Comparison of ENCODE assay signal across 16 mouse cellular contexts in genomic region chr2:179382594-179382993, GRCm38 (mm10). TPM values are rescaled to one million over a fixed set of nuclear protein-coding genes. Genes with fewer than 3 reads are reported as not detected.
DNase-seq lines count a peak whose midpoint lies in the region; ATAC-seq and TF ChIP-seq lines count a peak whose summit lies in the region.
"Had no signal": no experiment of that assay in that cellular context is flagged by ENCODE, and none has a peak within 500 bp of the region (broad histone marks: within the 10 kb centered on the region; RNA-seq: fewer than 3 reads in every experiment).

No protein-coding gene starts in this region.

- ATAC-seq in heart, embryonic 16.5 days (replicated peaks; ENCODE audit: extremely low read depth, insufficient read depth, low FRiP score): peak; percentile 20; the same call in 1 of the 2 replicates
- peak; percentile 64; the same call in 1 of the 2 replicates for ATAC-seq in kidney, embryonic 16.5 days (ENCODE audit: low FRiP score, low TSS enrichment)
- peak; percentile 60 for ATAC-seq in lung, embryonic 16.5 days (ENCODE audit: low read depth)
- ATAC-seq in activated CD4-positive, CD25-positive, alpha-beta regulatory T cell, adult 4 months: no peak
- ATAC-seq: intestine, embryonic 16.5 days had no signal

- H3K4me3 ChIP-seq in heart, embryonic 16.5 days (ENCODE audit: low read length): no peak overlapping the region
- H3K4me3 ChIP-seq in kidney, embryonic 16.5 days (ENCODE audit: low read length): no peak overlapping the region
- H3K4me3 ChIP-seq in lung, embryonic 16.5 days (ENCODE audit: low read length): no peak overlapping the region
- H3K4me3 ChIP-seq: embryonic facial prominence, embryonic 13.5 days; forebrain, embryonic 10.5 days; hindbrain, embryonic 12.5 days; neural tube, embryonic 12.5 days; stomach, embryonic 15.5 days had no signal

- TF ChIP-seq CTCF in brain, embryonic 14.5 days (IDR thresholded peaks at IDR 0.05; ENCODE audit: borderline replicate concordance, extremely low read depth, insufficient read depth, insufficient read length): no peak

- no peaks in the 10 kb centered on the region for H3K4me1 ChIP-seq in heart, embryonic 16.5 days (ENCODE audit: control insufficient read depth, insufficient read depth, low read length)
- no peaks in the 10 kb centered on the region for H3K4me1 ChIP-seq in kidney, embryonic 16.5 days (ENCODE audit: insufficient read depth, low read length)
- H3K4me1 ChIP-seq in lung, embryonic 16.5 days (replicated peaks; ENCODE audit: control insufficient read depth, insufficient read depth, low read length): no peaks in the 10 kb centered on the region

- no peaks in the 10 kb centered on the region for H3K27me3 ChIP-seq in heart, embryonic 16.5 days (ENCODE audit: control insufficient read depth, insufficient read depth, low read length)
- H3K27me3 ChIP-seq in kidney, embryonic 16.5 days (ENCODE audit: insufficient read depth, low read length): no peaks in the 10 kb centered on the region
- no peaks in the 10 kb centered on the region for H3K27me3 ChIP-seq in lung, embryonic 16.5 days (ENCODE audit: control insufficient read depth, insufficient read depth, low read depth, low read length)
- H3K27me3 ChIP-seq: hindbrain, embryonic 12.5 days; neural tube, embryonic 12.5 days; stomach, embryonic 15.5 days had no signal

- H3K9me3 ChIP-seq in heart, embryonic 16.5 days (replicated peaks; ENCODE audit: control insufficient read depth, low read length): no peaks in the 10 kb centered on the region
- H3K9me3 ChIP-seq in kidney, embryonic 16.5 days (ENCODE audit: low read length): no peaks in the 10 kb centered on the region
- no peaks in the 10 kb centered on the region for H3K9me3 ChIP-seq in lung, embryonic 16.5 days (ENCODE audit: control insufficient read depth, low read length)
- H3K9me3 ChIP-seq: embryonic facial prominence, embryonic 13.5 days; forebrain, embryonic 10.5 days; hindbrain, embryonic 12.5 days; neural tube, embryonic 12.5 days; stomach, embryonic 15.5 days had no signal

- no peak overlapping the region for H3K4me2 ChIP-seq in heart, embryonic 16.5 days (ENCODE audit: low read depth, low read length)
- H3K4me2 ChIP-seq in kidney, embryonic 16.5 days (replicated peaks; ENCODE audit: low read depth, low read length): no peak overlapping the region
- no peak overlapping the region for H3K4me2 ChIP-seq in lung, embryonic 16.5 days (ENCODE audit: low read depth, low read length)
- H3K4me2 ChIP-seq: embryonic facial prominence, embryonic 13.5 days; hindbrain, embryonic 12.5 days; neural tube, embryonic 12.5 days; stomach, embryonic 15.5 days had no signal

- H3K9ac ChIP-seq in heart, embryonic 16.5 days (ENCODE audit: low read length): no peak overlapping the region
- H3K9ac ChIP-seq in kidney, embryonic 16.5 days (replicated peaks; ENCODE audit: low read length): no peak overlapping the region
- no peak overlapping the region for H3K9ac ChIP-seq in lung, embryonic 16.5 days (ENCODE audit: low read length)
- H3K9ac ChIP-seq: embryonic facial prominence, embryonic 13.5 days; hindbrain, embryonic 12.5 days; neural tube, embryonic 12.5 days; stomach, embryonic 15.5 days had no signal

- 68% methylated on average over 9 of the region's 9 CpGs for WGBS in heart, embryonic 16.5 days
- 73% methylated on average over 9 of the region's 9 CpGs for WGBS in kidney, embryonic 16.5 days
- 62% methylated on average over 9 of the region's 9 CpGs for WGBS in lung, embryonic 16.5 days

- H3K27ac ChIP-seq in heart, embryonic 16.5 days (ENCODE audit: low read length): no peak overlapping the region
- 0 out of 2 replicates have a peak overlapping the region, but pooled peaks have one; percentile 48 for H3K27ac ChIP-seq in kidney, embryonic 16.5 days (ENCODE audit: low read length)
- H3K27ac ChIP-seq in lung, embryonic 16.5 days (ENCODE audit: low read length): no peak overlapping the region
- H3K27ac ChIP-seq: embryonic facial prominence, embryonic 13.5 days; forebrain, embryonic 10.5 days; hindbrain, embryonic 12.5 days; macrophage; neural tube, embryonic 12.5 days; stomach, embryonic 15.5 days had no signal

- intact Hi-C loops in heart, postnatal 25 days (cut with DNase I): loop anchor here (1.0 kb wide), 1 partner anchor 28 kb away; no protein-coding TSS in a partner anchor

- TF ChIP-seq POLR2A in brain, embryonic 14.5 days (IDR thresholded peaks at IDR 0.05; ENCODE audit: borderline replicate concordance, extremely low read depth, insufficient read depth, insufficient read length, poor library complexity, severe bottlenecking): no peak

- H3K36me3 ChIP-seq in heart, embryonic 16.5 days (ENCODE audit: control insufficient read depth, insufficient read depth): no peaks in the 10 kb centered on the region
- H3K36me3 ChIP-seq in kidney, embryonic 16.5 days (ENCODE audit: insufficient read depth, low read length): no peaks in the 10 kb centered on the region
- no peaks in the 10 kb centered on the region for H3K36me3 ChIP-seq in lung, embryonic 16.5 days (ENCODE audit: control insufficient read depth, insufficient read depth, low read length)
- H3K36me3 ChIP-seq: embryonic facial prominence, embryonic 13.5 days; forebrain, embryonic 10.5 days; hindbrain, embryonic 12.5 days; neural tube, embryonic 12.5 days; stomach, embryonic 15.5 days had no signal

- no peak for DNase-seq in heart, postnatal 25 days (ENCODE audit: low spot score)
- DNase-seq in brain, embryonic 14.5 days (ENCODE audit: low read depth): peak; percentile 31
- no peak for DNase-seq in right cerebral cortex, postnatal 4 days
- DNase-seq: cerebellum, postnatal 36 days had no signal

RNA-seq across cellular contexts. Expression of gene Cdh4, which starts 59.6 kb away (rescaled TPM):
- 3.5 and 6.5 TPM in 2 replicates for polyA plus RNA-seq in heart, embryonic 16.5 days (2015; fragmentation: Nextera tagmentation; extraction: Ambion mirVana)
- under 1 TPM; 0.44 to 0.61 TPM for total RNA-seq in heart, postnatal 25 days (2021)
- 32.0 and 48.4 TPM in 2 replicates for polyA plus RNA-seq in brain, embryonic 14.5 days (2012; rRNA removed)
- 23.0 and 25.8 TPM in 2 replicates for polyA plus RNA-seq in kidney, embryonic 16.5 days (2015; fragmentation: Nextera tagmentation; extraction: Ambion mirVana)
- polyA plus RNA-seq in lung, embryonic 16.5 days (2015; fragmentation: Nextera tagmentation; extraction: Ambion mirVana): 7.0 and 7.2 TPM in 2 replicates
- polyA plus RNA-seq in activated CD4-positive, CD25-positive, alpha-beta regulatory T cell, adult 4 months (2017; shearing (Covaris generic)): under 1 TPM; 0.14 to 0.20 TPM
- total RNA-seq: granulocyte monocyte progenitor cell, adult 5-6 weeks had no signal
- polyA plus RNA-seq: macrophage had no signal
